Mouse (Mus musculus): ENCODE results near the gene BC025446.
"Not testable (repeated sequence)": the region's sequence is repeated elsewhere in the genome, so short reads cannot be mapped to it uniquely, and the experiment has no call there.

The BC025446 gene

GRCm38 (mm10) chr15:75215778-75216691, at the start of gene BC025446:
BC025446 (plus strand) TSS chr15:75216376.
- DNase-seq (ENCODE audit: low spot score in 2 of 2): no peak

- DNase-seq (ENCODE audit: low spot score in 2 of 2): no peak
Observed at GRCm38 (mm10) chr15:75175506-75175905, 40.7 kb upstream of the BC025446 start.

DNA sequence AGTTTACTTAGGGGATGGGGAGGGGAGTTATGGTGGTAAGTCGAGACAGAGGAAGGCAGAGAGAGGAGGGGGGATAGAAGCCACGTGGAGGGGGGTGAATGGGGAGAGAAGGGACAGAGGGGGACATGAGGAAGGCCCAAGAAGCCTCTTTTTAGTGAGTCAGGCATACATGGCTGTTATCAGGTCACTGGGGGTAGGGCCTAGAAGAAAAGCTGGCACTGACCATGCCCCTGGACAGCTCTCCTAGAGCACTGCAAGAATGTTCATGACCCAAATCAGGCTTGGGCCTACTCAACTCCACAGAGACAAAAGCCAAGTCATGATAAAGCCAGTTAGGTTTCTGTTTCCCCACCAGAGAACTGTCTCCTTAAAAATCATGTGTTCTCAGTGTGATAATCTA, 29.9 kb upstream of the BC025446 start:
- DNase-seq (ENCODE audit: low spot score in 2 of 2): no peak

DNA sequence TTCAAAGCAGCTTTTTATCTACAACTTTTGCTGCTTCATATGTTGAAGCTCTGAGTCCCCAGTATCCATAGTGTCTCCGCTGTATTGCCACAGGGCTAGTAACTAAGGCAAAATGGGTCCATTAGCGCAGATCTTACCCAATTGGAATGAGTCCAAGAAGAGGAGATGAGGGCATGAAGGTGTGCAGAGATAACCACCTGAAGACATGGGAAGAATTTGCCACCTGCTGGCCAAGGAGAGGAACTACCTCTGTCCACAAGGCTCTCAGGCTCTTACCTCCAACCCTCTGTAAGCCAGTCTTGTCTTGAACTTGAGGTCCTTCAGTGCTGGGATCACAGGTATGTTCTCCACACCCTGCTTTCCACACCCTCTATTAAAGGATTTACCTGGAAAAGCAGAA, 27.1 kb upstream of the BC025446 start:
- no peak for DNase-seq (ENCODE audit: low spot score in 2 of 2)

- not testable (repeated sequence) for DNase-seq (ENCODE audit: low spot score in 2 of 2)
Observed at GRCm38 (mm10) chr15:75190560-75190959, 25.6 kb upstream of the BC025446 start.

- no peak for DNase-seq (ENCODE audit: low spot score in 2 of 2)
Observed at GRCm38 (mm10) chr15:75216831-75217230, 655 bp downstream of the BC025446 start.

- no peak for DNase-seq (ENCODE audit: low spot score in 2 of 2)
Observed at GRCm38 (mm10) chr15:75221942-75222341, 5.8 kb downstream of the BC025446 start.

DNA sequence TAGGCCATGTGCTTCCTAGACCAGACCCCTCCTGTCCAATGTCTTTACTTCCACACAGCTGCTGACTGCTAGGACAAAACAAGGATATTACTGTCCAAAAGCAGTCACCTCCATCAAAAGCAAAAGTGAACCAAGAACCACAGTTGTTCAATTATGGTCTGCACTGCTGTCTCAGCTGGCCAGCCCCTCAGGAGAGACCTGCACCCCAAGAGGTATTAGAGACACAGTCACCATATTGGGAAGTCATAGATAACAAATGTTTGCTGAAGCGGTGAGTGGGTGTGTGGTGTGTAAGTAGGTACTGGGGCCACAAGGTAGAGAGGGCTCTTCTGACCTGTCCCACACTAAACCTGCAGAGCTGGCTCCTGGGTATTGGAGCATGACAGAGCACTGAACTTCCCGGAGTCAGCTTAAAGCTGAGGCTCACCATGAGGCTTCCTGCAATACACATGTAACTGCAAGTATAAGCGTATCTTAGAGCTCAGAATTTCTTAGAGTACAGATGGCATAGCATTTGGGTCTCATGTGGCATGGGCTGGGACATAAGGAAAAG, 21.6 kb downstream of the BC025446 start:
- no peak for DNase-seq (ENCODE audit: low spot score in 2 of 2)

DNA sequence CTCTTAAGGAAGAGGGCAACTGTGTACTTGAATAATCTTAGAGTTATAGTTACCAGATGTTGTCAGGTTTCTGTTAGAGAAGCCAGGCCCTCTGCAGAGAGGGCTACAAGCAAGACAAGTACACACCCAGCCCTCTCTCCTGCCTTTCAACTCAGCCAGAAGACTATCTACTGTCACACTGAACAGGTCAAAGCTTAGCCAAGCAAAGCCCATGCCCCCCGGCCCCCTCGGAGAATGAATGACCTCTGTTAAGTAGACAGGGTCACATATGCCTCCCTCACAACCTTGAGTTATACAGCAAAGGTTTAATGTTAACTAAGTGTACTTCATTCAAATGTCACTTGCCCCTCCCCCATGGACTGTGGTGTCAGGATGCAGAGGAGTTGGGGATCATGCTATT, 24.4 kb downstream of the BC025446 start:
- DNase-seq (ENCODE audit: low spot score in 2 of 2): no peak

- no peak for DNase-seq (ENCODE audit: low spot score in 2 of 2)
Observed at GRCm38 (mm10) chr15:75242756-75243640, 26.8 kb downstream of the BC025446 start.

GRCm38 (mm10) chr15:75254671-75255070, 38.5 kb downstream of the BC025446 start:
- no peak for DNase-seq (ENCODE audit: low spot score in 2 of 2)

DNA sequence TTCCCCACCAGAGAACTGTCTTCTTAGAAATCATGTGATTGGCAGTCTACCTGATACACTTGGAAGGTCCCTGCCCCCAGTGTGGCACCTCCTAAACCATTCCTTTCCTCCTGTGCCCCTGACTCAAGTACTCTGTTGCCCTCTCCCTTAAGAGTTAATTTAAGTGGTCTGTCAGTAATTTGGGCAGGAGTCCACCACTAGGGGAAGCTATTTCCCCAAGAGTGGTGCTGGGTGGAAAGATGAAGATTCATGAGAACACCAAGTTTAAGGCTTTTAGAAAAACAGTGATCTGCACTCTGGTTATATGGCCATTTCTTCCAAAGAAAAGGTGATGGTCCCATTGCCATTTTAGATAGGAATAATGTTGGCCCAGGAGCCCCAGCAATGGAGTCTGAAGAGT, 49.7 kb downstream of the BC025446 start:
- no peak for DNase-seq (ENCODE audit: low spot score in 2 of 2)

- no peak for DNase-seq (ENCODE audit: low spot score in 2 of 2)
Observed at GRCm38 (mm10) chr15:75266626-75267025, 50.5 kb downstream of the BC025446 start.

DNA sequence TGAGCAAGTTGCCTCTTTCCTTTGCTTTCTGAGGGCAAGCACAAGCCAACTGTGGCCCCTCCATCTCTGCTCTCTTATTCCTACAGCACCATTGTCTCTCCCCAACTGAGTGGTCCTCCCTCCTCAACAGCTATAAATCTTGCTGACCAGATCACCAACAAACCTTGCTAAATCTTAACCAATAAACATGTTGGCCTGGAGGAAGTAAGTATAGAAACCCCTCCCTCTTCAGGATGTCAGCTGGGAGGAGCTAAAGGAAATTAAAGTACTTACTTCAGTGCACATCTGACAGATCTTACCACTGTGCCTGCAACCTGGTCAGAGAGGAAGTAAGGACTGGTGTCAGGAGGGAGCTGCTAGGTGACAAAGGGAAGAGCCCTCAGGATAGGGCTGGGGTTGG, 51.9 kb downstream of the BC025446 start, which contains the start of gene Ly6f:
Gene Ly6f (plus strand): TSS at position 301 of the 400 bp plus-strand sequence.
- DNase-seq (ENCODE audit: low spot score in 2 of 2): no peak

DNA sequence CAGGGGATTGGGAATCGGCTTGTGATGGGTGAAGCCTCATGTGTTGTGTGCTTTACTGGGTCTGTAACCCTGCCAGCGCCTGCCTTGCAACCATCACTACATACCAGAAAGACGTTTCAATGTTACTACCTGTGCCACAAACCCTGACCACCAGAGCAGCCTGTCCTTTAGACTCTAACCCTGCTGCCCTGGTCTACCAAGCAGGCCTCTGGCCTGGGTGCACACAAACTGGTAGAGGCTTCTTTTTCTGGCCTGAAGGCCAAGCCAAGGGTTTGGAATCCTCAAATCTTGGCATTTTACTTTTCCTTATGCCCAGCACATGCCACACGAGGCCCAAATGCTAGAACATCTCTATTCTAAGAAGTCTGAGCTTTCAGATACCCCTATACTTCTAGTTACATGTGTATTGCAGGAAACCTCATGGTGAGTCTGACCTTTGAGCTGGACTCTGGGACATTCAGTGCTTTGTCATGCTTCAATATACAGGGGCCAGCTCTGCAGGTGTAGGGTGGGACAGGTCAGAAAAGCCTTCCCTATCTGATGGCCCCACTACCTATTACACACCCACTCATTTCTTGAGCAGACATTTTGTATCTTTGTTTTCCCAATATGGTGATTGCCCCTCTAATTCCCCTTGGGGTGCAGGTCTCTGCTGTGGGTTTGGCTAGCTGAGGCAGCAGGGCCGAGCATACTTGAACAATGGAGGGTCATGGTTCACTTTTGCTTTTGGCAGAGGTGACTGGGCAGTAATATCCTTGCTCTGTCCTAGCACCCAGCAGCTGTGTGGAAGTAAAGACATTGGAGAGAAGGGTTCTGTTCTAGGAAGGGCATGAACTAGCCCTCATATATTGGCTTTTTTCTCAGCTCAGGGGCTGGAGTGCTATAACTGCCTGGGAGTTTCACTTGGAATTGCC, 53.0 kb downstream of the BC025446 start:
- no peak for DNase-seq (ENCODE audit: low spot score in 2 of 2)

DNA sequence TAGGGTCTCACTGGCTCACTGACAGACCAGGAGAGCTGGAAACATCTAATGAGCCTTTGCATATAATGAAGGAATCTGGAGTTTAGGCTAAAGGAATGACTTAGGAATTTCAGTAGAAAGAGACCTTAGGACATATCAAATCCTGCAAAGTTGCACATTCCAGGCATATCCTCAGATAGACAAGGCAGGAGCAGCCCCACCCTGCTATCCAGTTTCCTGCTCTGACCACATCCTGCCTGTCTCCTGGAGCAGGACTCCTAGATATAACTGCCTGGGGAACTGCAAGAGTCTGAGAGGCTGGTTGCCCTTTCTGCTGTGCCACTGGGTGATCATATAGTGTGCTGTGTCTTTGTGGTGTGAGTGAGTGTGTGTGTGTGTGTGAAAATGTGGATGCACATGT, 54.0 kb downstream of the BC025446 start:
- no peak for DNase-seq (ENCODE audit: low spot score in 2 of 2)

DNA sequence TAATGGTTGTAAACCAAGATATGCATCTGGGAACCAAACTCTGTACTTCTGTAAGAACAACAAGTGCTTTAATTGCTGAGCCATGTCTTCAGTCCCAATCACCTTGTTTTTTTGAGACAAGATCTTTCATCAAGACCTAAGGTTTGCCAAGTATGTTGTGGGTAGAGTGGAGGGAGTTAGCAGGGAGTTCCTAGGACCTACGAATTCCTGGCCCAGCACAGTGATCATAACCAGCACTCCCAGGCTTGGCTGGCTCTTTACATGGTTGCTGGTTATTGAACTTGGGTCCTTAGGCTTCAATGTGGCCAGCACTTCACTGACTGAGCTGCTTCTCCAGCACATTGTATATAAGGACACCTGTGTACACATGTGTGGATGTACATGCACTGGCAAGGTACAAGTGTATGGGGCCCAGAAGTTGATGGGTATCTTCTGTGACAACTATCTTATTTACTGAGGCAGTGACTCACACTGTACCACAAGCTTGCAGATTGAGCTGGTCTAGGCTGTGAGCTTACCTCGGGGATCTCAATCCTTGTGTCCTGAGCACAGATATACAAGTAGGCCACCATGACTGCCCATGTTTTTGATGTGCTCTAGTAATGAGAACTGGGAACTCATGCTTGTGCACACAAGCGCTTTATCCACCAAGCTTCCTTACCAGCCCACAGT, 54.7 kb downstream of the BC025446 start:
- no peak for DNase-seq (ENCODE audit: low spot score in 2 of 2)

- DNase-seq (ENCODE audit: low spot score in 2 of 2): no peak
Observed at GRCm38 (mm10) chr15:75271426-75271825, 55.2 kb downstream of the BC025446 start.

DNA sequence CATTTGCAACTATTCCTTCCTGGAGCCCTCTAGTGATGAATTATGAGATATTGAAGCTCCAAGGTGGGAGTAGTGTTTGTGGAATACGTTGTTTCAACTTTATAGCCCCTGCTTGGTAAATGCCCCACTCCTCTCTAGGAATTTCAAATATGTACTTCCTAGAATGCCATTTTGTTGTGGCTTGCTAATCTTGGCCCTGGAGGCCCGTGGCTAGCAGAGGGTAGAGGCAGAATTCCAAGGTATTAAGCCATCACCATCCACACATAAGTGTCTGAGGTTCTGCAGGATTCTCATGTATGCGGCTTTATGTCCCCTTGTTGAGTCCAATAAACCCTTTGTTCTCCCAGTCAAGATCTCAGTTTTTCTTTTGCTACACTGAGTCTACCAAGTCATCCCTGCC, 55.7 kb downstream of the BC025446 start:
- DNase-seq (ENCODE audit: low spot score in 2 of 2): no peak

Measured in cerebellum, postnatal 4 days (tissue).